Mouse (Mus musculus): Measurements from ENCODE around the gene Mrps12.
A peak's percentile ranks its signal among the peaks of the same experiment; 100 is the strongest.

Mrps12 gene

GRCm38 (mm10) chr7:28741709-28742438 lies at the start of gene Mrps12, which contains the start of gene Sars2:
Mrps12 (minus strand) TSS chr7:28741820.
Sars2 (plus strand) TSS chr7:28741992.
- DNase-seq (ENCODE audit: low spot score in 2 of 2): peak; percentile 98 to 99

- DNase-seq (ENCODE audit: low spot score in 2 of 2): no peak
Measured at GRCm38 (mm10) chr7:28790066-28790806, 48.6 kb upstream of the Mrps12 start.

DNA sequence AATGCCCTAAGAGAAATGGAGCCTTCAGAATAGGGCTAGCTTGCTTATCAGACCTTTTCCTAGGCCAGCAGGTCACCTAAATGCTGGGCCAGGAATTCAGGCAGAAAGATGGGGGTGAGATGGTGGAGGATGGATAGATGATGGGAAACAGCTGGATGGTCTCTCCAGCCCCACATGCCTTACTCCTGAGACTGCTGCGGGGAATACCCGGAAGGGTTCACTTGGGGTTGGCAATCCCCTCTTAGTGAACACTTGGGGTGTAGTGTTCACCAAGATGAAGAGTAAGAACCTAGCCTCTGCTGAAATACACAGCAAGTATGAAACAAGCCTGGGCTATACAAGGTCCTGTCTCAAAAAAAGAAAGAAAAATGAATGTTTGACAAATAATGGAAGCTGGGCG lies 47.6 kb upstream of the Mrps12 start:
- DNase-seq (ENCODE audit: low spot score in 2 of 2): no peak

DNA sequence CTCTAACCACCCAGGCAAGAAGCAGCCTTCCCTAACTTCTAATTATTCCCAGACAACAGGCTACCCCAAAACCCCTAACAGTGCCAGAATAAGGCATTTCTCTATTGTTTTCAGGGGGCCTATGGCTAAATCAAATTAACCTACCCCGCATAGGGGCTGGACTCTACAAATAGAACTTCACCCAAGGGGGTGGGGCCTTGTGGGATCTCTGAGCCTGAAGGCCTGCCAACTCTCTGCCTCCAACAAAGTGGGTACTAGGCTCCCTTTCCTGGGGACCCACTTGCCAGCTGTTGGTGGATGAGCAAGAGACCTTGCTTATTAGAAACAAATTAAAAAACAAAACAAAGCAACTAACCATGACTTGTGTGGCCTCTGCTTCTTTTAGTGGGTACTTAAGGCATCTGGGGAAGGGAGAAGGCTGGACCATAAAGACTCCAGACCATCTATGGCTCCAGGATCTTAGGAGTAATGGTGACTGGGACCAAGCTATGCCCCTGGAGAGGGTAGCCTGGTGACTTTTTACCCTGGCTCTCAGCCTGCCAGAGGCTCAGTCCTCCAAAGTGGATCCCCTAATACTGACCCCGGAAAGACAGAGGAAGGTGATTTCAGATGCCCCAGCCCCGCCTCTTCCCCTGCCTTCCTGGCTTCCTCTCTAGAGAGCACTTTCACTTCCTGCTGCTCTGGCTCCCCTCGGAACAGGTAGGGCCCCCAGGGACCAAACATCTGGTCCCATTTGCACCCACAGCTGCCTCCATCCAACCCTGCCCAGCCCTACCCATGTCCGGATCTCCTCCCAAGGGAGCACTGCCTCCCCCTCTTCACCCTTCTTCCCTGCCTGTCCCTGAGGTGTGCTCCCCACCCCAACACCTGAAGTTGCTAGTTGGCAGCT lies 46.9 kb upstream of the Mrps12 start, which contains the start of gene Rinl:
Gene Rinl, plus strand, starts transcription at position 663 of the 889 bp plus-strand sequence.
- DNase-seq (ENCODE audit: low spot score in 2 of 2): peak in 1 of 2 experiments; percentile 31

DNA sequence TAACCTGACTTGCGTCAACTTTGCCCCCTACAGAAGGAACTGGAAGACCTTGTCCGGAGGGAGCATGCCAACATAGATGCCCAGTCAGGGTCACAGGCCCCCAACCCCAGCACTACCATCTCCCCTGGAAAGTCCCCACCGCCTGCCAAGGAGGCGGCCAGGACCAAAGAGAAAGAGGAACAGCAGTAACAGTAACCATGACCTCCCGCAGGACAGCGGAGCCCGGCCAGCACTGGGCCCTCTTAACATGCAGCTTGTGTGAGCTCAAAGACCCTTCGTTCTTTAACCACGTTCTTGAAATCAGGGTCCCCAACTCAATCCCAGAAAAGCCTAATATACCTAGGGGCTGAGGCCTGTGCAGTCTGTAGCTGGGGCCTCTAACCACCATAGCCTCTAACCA lies 46.3 kb upstream of the Mrps12 start:
- no peak for DNase-seq (ENCODE audit: low spot score in 2 of 2)

DNA sequence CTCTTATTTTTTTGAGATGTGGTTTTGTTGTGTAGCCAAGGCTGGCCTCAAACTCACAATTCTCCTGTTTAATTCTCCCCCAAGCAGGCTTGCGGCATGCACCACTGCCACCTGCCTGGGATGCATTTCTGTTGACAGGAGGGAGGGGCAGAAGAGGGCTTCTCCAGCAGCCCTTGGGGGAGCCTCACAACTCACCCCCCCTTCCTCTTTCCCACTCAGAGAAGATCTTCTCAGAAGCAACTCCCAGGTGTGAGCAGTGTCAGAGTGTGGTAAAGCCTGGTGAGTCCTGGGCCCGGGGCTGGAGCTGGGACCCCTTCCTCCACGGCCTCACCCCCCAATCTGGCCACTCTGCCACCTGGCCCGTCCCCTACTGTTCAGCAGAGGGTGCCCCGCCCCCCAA lies 43.5 kb upstream of the Mrps12 start:
- DNase-seq (ENCODE audit: low spot score in 2 of 2): no peak

DNA sequence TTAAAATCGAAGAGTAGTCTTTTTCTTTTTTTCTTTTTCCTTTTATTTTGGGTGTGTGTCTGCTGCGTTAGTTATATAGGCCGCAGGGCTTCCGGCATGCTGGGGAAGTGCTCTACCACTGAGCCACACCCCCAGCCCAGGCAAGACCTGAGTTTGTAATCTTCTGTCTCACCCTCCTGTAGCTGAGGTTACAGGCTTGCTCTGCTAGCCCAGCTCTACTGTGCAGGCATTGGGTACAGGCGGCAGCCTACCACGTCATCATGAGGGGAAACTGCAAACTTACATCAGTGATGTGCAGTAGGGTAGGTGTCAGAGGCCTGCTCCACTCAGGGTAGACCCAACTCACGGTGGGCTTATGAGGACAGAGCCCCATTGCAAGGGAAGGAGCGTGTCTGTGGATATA lies 39.6 kb upstream of the Mrps12 start:
- DNase-seq (ENCODE audit: low spot score in 2 of 2): no peak

DNA sequence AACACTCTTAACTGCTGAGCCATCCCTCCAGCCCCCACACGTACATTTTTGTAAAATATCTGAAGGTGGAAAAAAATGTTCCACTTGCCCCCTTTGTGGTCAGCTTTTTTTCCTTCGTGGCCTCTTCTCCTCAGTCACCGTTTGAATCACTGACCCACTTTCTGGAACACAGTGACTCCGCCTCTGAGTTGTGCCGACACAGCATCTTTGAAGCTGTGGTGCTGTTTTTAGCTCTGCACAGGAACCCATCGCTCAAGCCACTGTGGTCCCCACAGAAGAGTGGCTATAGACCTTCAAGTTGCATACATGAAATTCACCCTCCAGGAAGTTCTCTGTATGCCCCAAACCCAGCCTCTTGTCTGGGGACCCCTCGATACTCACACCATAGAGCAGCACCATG lies 39.2 kb upstream of the Mrps12 start:
- DNase-seq (ENCODE audit: low spot score in 2 of 2): no peak

DNA sequence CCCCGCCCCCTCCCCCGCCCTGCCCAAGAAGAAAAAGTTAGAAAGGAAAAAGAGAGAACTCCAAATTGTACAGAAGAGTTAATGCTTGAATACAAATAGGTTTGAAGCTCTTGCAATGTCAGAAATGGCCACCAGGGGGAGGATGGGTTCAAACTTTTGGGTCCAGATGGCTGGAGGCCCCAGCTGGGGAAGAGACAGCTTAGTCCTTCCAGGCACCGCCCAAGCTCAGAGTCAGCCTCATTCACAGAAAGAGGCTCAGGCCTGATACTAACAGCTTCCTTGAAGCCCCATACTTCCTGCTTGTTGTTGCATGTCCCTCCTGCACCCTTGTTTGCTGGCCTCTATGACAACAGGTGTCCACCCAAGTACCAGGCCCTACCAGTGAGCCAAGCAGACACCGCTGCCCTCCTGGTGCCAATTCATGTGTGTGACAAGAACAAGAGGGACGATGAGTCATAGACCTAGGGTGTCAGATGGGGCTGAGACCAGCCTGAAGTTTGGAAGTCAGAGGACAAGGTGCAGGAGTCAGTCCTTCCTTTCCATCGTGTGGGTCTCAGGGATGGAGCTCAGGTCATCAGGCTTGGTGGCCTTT lies 38.5 kb upstream of the Mrps12 start:
- peak; percentile 72 to 90 for DNase-seq (ENCODE audit: low spot score in 2 of 2)

- DNase-seq (ENCODE audit: low spot score in 2 of 2): no peak
Measured at GRCm38 (mm10) chr7:28778825-28779224, 37.2 kb upstream of the Mrps12 start.

- no peak for DNase-seq (ENCODE audit: low spot score in 2 of 2)
Measured at GRCm38 (mm10) chr7:28775129-28775528, 33.5 kb upstream of the Mrps12 start.

- DNase-seq (ENCODE audit: low spot score in 2 of 2): no peak
Measured at GRCm38 (mm10) chr7:28774164-28774563, 32.5 kb upstream of the Mrps12 start.

- DNase-seq (ENCODE audit: low spot score in 2 of 2): no peak
Measured at GRCm38 (mm10) chr7:28773163-28773562, 31.5 kb upstream of the Mrps12 start.

DNA sequence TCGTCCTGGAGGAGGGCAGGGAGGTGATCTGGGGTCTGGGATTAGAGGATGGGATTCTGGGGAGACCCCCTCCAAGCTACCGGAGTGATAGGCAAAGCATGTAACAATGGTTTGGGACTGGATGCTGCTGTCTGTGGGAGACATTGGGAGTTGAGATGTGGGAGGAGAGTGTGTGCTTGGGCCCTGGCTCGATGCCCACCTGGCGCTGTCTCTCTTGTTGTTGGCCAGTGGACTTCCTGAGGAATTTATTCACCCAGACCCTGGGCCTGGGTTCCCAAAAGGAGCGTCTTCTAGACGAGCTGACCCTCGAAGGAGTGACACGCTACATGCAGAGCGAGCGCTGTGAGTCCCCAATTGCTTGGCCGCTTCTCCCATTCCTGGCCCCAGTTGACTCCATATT lies 30.2 kb upstream of the Mrps12 start:
- DNase-seq (ENCODE audit: low spot score in 2 of 2): no peak

DNA sequence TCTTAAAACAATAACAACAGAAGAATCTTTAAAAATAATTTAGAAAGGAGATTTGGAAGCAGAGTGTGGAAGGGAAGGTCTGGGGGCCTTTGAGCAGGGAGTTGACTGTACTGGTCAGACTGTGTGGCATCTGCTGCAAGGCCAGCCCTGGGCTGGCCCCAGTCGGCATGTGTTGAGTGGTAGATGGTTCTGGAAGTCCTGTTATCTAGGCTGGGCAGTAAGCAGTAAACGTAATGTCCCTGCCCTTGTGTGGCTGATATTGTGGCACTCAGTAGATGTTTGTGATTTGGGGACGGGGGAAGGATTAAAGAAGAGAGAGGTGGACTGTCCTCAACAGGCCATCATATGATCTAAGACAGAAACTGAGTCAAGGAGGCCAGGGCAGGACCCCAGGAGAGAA lies 28.7 kb upstream of the Mrps12 start:
- DNase-seq (ENCODE audit: low spot score in 2 of 2): no peak

DNA sequence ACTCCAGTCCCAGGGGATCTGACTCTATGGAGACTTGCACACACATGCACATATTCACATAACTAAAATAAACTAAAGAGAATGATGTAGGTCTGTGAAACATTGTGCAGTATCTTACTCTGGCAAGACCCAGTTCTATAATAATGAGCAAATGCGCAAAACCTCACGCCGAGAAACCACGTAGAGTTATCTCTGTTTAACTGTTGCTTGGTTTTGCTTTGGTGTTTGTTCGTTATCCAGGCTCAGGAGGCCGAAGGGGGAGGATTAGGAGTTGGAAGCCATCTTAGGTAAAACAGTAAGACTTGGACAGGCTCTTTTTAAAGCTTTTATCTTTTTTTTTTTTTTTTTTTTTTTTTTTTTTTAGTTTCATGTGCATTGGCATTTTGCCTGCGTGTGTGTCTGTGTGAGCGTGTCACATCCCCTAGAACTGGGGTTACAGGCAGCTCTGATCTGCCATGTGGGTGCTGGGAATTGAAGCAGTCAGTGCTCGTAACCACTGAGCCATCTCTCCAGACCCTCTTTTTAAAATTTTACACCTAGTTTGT lies 27.9 kb upstream of the Mrps12 start:
- no peak for DNase-seq (ENCODE audit: low spot score in 2 of 2)

DNA sequence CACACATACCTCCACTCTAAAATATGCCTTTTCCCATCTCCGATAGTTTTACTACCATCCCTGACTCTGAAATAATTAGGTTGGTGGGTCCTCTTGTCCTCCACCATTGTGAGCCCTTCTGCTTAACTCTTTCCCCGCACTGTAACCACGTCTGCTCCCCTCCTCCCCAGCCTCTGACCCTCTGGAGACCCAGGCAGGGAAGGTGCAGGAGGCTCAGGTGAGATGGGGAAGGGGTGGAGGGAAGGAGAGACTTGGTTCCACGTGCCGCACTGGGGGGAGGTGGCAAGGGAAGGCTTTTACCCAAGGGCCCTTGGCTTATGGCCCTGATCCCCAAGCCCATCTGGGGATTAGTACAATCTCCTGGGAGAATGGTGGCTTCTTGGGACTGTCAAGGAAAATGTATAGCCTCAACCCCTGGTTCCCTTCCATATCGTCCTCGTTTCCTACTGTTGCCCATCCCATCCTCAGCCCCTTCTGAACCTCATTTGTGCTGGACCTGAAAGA lies 25.9 kb upstream of the Mrps12 start, which contains the start of gene Nfkbib:
Gene Nfkbib, minus strand, starts transcription at position 51 of the 504 bp plus-strand sequence.
- peak in 1 of 2 experiments; percentile 21 for DNase-seq (ENCODE audit: low spot score in 2 of 2)

DNA sequence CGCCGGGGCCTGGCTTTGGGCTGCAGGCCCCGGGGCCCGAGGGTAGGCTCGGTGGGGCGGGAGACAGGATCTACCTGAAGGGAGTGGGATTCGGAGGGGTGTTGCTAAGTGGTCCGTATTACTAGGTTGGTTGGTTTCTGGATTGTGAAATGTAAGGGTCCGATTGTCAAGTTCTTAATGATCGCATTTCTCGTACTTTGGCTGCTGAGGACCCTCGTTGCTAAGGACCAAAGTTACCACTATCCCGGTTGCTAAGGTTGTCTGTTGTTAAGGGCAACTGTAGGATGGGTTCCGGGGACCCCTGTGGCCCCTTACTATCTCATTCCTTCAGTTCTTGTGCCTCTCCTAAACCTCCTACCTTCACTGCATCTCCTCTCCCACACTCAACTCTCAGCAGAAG lies 25.3 kb upstream of the Mrps12 start:
- no peak for DNase-seq (ENCODE audit: low spot score in 2 of 2)

GRCm38 (mm10) chr7:28766173-28766879 lies 24.7 kb upstream of the Mrps12 start, which contains the start of gene Sirt2:
Sirt2 (plus strand) TSS chr7:28766735.
- DNase-seq (ENCODE audit: low spot score in 2 of 2): peak; percentile 99 to 100

DNA sequence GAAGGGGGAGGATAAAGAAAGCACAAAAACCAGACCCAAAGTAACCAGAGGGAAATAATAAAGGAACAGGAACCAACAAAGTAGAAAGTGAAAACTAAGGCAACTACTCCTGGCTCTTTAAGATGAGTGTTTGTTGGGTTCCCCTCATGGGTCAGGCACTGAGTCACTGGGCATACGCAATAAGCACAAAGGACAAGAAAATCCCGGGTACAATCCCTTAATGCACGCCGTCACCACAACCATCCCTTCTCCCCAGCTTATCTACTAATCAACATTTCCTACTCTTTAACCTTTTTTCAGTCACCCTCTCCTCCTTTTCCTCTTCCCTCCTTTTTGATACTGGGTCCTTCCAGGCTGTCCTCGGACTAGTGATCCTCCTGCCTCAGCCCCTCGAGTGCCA lies 23.6 kb upstream of the Mrps12 start:
- DNase-seq (ENCODE audit: low spot score in 2 of 2): no peak
